ENCODE assay signal across 9 mouse cellular contexts in the genomic region with DNA sequence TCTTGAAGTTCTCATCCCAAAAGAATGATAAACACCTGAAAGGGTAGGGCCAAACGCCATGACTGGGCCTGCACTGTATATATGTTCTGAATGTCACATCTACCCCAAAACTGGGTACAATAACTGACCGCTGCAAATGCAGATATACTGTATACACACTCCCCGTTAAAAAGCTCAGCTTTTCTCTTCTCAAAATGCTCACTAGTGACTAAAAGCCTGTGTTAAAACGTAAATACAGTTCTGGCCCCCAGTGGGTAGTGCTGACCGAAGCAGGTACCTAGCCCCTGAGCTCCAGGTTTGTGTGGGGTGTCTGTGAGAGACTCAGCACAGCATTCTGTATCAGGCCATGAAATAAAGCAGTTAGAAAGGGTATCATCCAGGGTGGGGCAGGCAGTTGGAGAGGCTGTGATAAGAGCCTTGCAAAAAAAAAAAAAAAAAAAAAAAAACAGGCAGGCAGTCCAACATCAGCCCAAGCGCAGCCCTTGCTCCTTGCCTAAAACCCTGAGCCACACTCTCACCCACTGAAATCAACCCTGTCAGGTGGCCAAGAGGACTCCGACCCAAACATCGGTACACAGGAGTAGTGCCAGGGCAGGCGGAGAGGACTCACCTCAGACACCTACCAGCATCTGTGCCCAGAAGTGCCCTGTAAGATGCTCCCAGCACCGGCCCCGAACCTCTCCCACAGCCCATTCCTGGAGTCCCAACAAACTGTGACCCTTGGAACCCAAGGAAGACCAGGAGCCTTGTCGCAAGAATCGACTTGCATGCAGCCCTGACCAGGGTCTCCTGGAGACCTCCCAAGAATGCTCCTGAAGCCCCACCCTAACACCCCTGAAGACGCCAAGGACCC. TPM values are rescaled to one million over a fixed set of nuclear protein-coding genes. Genes with fewer than 3 reads are reported as not detected.
DNase-seq lines count a peak whose midpoint lies in the region; ATAC-seq and TF ChIP-seq lines count a peak whose summit lies in the region.
"Had no signal": no experiment of that assay in that cellular context is flagged by ENCODE, and none has a peak within 500 bp of the region (broad histone marks: within the 10 kb centered on the region; RNA-seq: fewer than 3 reads in every experiment).

No protein-coding gene starts in this region.

- no peaks in the 10 kb centered on the region for H3K9me3 ChIP-seq in heart, embryonic 16.5 days (replicated peaks; ENCODE audit: control insufficient read depth, low read length)
- H3K9me3 ChIP-seq in limb, embryonic 10.5 days (replicated peaks): no peaks in the 10 kb centered on the region
- H3K9me3 ChIP-seq in neural tube, embryonic 14.5 days (ENCODE audit: control insufficient read depth, low read length): no peaks in the 10 kb centered on the region

- H3K27ac ChIP-seq in gastrocnemius, adult 2 months: peak overlapping the region; percentile 90
- H3K27ac ChIP-seq in heart, embryonic 16.5 days (ENCODE audit: low read length): peak overlapping the region; percentile 55
- H3K27ac ChIP-seq in limb, embryonic 10.5 days: peak overlapping the region; percentile 92
- no peak overlapping the region for H3K27ac ChIP-seq in neural tube, embryonic 14.5 days (ENCODE audit: low read depth, low read length)

- 49% methylated on average over 14 of the region's 14 CpGs for WGBS in heart, embryonic 16.5 days
- 54% methylated on average over 14 of the region's 14 CpGs for WGBS in limb, embryonic 10.5 days
- 59% methylated on average over 14 of the region's 14 CpGs for WGBS in neural tube, embryonic 14.5 days

- no peak for TF ChIP-seq CTCF in gastrocnemius, adult 2 months (IDR thresholded peaks at IDR 0.05)

- H3K4me3 ChIP-seq in gastrocnemius, adult 2 months: peak overlapping the region; percentile 88
- peak overlapping the region; percentile 83 for H3K4me3 ChIP-seq in heart, embryonic 16.5 days (ENCODE audit: low read length)
- H3K4me3 ChIP-seq in limb, embryonic 10.5 days: peak overlapping the region; percentile 83
- peak overlapping the region; percentile 59 for H3K4me3 ChIP-seq in neural tube, embryonic 14.5 days (ENCODE audit: low read depth, low read length)

- H3K4me2 ChIP-seq in heart, embryonic 16.5 days (ENCODE audit: low read depth, low read length): peak overlapping the region; percentile 91
- H3K4me2 ChIP-seq in neural tube, embryonic 14.5 days (ENCODE audit: low read depth, low read length): peak overlapping the region; percentile 63

- peak overlapping the region; percentile 88 for H3K9ac ChIP-seq in heart, embryonic 16.5 days (ENCODE audit: low read length)
- H3K9ac ChIP-seq in neural tube, embryonic 14.5 days (replicated peaks; ENCODE audit: low read depth, low read length): peak overlapping the region; percentile 74

- H3K4me1 ChIP-seq in heart, embryonic 16.5 days (ENCODE audit: control insufficient read depth, insufficient read depth, low read length): peaks cover 20% of the 10 kb centered on the region
- H3K4me1 ChIP-seq in limb, embryonic 10.5 days: peaks cover 36% of the 10 kb centered on the region
- H3K4me1 ChIP-seq in neural tube, embryonic 14.5 days (ENCODE audit: control insufficient read depth, insufficient read depth, low read length): peaks cover 9% of the 10 kb centered on the region; the same call in 1 of the 2 replicates

- H3K36me3 ChIP-seq in heart, embryonic 16.5 days (ENCODE audit: control insufficient read depth, insufficient read depth): no peaks in the 10 kb centered on the region
- peaks cover 13% of the 10 kb centered on the region; the same call in 1 of the 2 replicates for H3K36me3 ChIP-seq in limb, embryonic 10.5 days
- no peaks in the 10 kb centered on the region for H3K36me3 ChIP-seq in neural tube, embryonic 14.5 days (ENCODE audit: control insufficient read depth, insufficient read depth, low read length)

- ATAC-seq in heart, embryonic 16.5 days (replicated peaks; ENCODE audit: extremely low read depth, insufficient read depth, low FRiP score): no peak
- peak; percentile 22; the same call in 1 of the 2 replicates for ATAC-seq in neural tube, embryonic 14.5 days (ENCODE audit: low read depth)

- DNase-seq in gastrocnemius, adult 2 months: peak; percentile 32
- no peak for DNase-seq in gastrocnemius, postnatal 25 days
- peak; percentile 72 for DNase-seq in c-Kit-positive CD71-positive TER-119-positive erythroid progenitor cells, embryonic 14.5 days (ENCODE audit: low spot score)
- DNase-seq in limb, embryonic 10.5 days (ENCODE audit: low spot score): no peak
- no peak for DNase-seq in right cerebral cortex, postnatal 36 days (ENCODE audit: low spot score in 2 of 2)
- DNase-seq in layer of hippocampus, adult 18-20 months (ENCODE audit: low spot score in 2 of 2): no peak

- H3K27me3 ChIP-seq in heart, embryonic 16.5 days (ENCODE audit: control insufficient read depth, insufficient read depth, low read length): no peaks in the 10 kb centered on the region
- H3K27me3 ChIP-seq in limb, embryonic 10.5 days (ENCODE audit: low read depth, poor library complexity, severe bottlenecking): 0 out of 2 replicates have a peak, but pooled peaks cover 5% of the 10 kb centered on the region
- no peaks in the 10 kb centered on the region for H3K27me3 ChIP-seq in neural tube, embryonic 14.5 days (ENCODE audit: control insufficient read depth, insufficient read depth, low read length)
- H3K27me3 ChIP-seq: Patski had no signal

- intact Hi-C loops in gastrocnemius, adult 2 months (cut with DNase I): no loop called here

RNA-seq across cellular contexts. Expression of gene Stx2, which starts 1.0 kb away (rescaled TPM):
- total RNA-seq in gastrocnemius, adult 2 months (2021): 1 to 10 TPM; 6.3 to 7.8 TPM
- 1 to 10 TPM; 7.8 to 8.8 TPM for total RNA-seq in gastrocnemius, postnatal 25 days (2021)
- 23.0 and 25.1 TPM in 2 replicates for polyA plus RNA-seq in heart, embryonic 16.5 days (2015; fragmentation: Nextera tagmentation; extraction: Ambion mirVana)
- 17.5 and 26.2 TPM in 2 replicates for polyA plus RNA-seq in limb, embryonic 10.5 days (2016; fragmentation: Nextera tagmentation; extraction: Ambion mirVana)
- 14.4 and 26.8 TPM in 2 replicates for polyA plus RNA-seq in neural tube, embryonic 14.5 days (2014; fragmentation: Nextera tagmentation; extraction: Ambion mirVana)
- total RNA-seq in layer of hippocampus, adult 18-20 months (2021): 10 to 100 TPM; 27.1 to 29.2 TPM

RNA-seq across cellular contexts. Expression of gene Ran, which starts 12.5 kb away (rescaled TPM):
- total RNA-seq in gastrocnemius, adult 2 months (2021): 10 to 100 TPM; 78.9 to 94.0 TPM
- 10 to 100 TPM; 64.7 to 81.1 TPM for total RNA-seq in gastrocnemius, postnatal 25 days (2021)
- 327 and 358 TPM in 2 replicates for polyA plus RNA-seq in heart, embryonic 16.5 days (2015; fragmentation: Nextera tagmentation; extraction: Ambion mirVana)
- 933 and 1,138 TPM in 2 replicates for polyA plus RNA-seq in limb, embryonic 10.5 days (2016; fragmentation: Nextera tagmentation; extraction: Ambion mirVana)
- polyA plus RNA-seq in neural tube, embryonic 14.5 days (2014; fragmentation: Nextera tagmentation; extraction: Ambion mirVana): 305 and 317 TPM in 2 replicates
- total RNA-seq in layer of hippocampus, adult 18-20 months (2021): 100 to 1,000 TPM; 161 to 173 TPM

RNA-seq across cellular contexts. Expression of gene Rimbp2, which starts 54.0 kb away (rescaled TPM):
- total RNA-seq in gastrocnemius, adult 2 months (2021): under 1 TPM in 1 of 2 experiments, not detected in 1; 0.05 TPM
- total RNA-seq in gastrocnemius, postnatal 25 days (2021): not detected
- polyA plus RNA-seq in heart, embryonic 16.5 days (2015; fragmentation: Nextera tagmentation; extraction: Ambion mirVana): 0.14 and 0.22 TPM in 2 replicates
- polyA plus RNA-seq in limb, embryonic 10.5 days (2016; fragmentation: Nextera tagmentation; extraction: Ambion mirVana): 0.05 and 0.08 TPM in 2 replicates
- 7.0 and 8.0 TPM in 2 replicates for polyA plus RNA-seq in neural tube, embryonic 14.5 days (2014; fragmentation: Nextera tagmentation; extraction: Ambion mirVana)
- total RNA-seq in layer of hippocampus, adult 18-20 months (2021): 100 to 1,000 TPM; 119 to 127 TPM
- polyA plus RNA-seq: Patski had no signal

Comparison
In these comparisons a context has a peak if more than half of its experiments do, and no peak if none do; other contexts are left out.
1. DNase-seq: peak in gastrocnemius, adult 2 months (single experiment) and c-Kit-positive CD71-positive TER-119-positive erythroid progenitor cells, embryonic 14.5 days (single experiment); none in gastrocnemius, postnatal 25 days (single experiment), limb, embryonic 10.5 days (single experiment), right cerebral cortex, postnatal 36 days (0 of 2) and layer of hippocampus, adult 18-20 months (0 of 2).
2. RNA of gene Rimbp2, which starts 54.0 kb away (total RNA-seq): 119 to 127 TPM in layer of hippocampus, adult 18-20 months; 0.05 TPM in gastrocnemius, adult 2 months and not detected in gastrocnemius, postnatal 25 days; every median in the first group is over 100 times any median in the second.
3. Peak in every context shown above with its lines, with median percentiles within 50 percentile points of each other: H3K4me3 ChIP-seq.